Mouse (Mus musculus) forebrain, postnatal 0 days (tissue): ENCODE data around the gene Igfbp7. TPM values are rescaled to one million over a fixed set of nuclear protein-coding genes. Genes with fewer than 3 reads are reported as not detected.

Source experiments
- ATAC-seq: fragments of 200-750 bp; cut with Nextera tagmentation; 2 replicates; pipeline ENCODE4 v1.8.0; 2017; ENCODE audit warnings: mild to moderate bottlenecking, moderate library complexity
- DNase-seq: peaks from one replicate; pipeline ENCODE4 v3.0.0-alpha.2; 2015
- H3K27ac ChIP-seq: fragments of 300-500 bp; sonication (generic); 2 replicates; pipeline ENCODE4 v1.5.1; 2014; ENCODE audit warnings: low read depth, mild to moderate bottlenecking, antibody characterized with exemption, low read length, moderate library complexity, mixed read lengths
- H3K27me3 ChIP-seq: fragments of 300-500 bp; sonication (generic); 2 replicates; pipeline ENCODE4 v1.6.1; 2014; ENCODE audit warnings: mild to moderate bottlenecking, low read length, mixed read lengths; ENCODE audit not compliant: insufficient read depth
- H3K36me3 ChIP-seq: fragments of 300-500 bp; sonication (generic); 2 replicates; pipeline ENCODE4 v1.6.1; 2014; ENCODE audit warnings: mild to moderate bottlenecking, moderate library complexity; ENCODE audit not compliant: insufficient read depth
- H3K4me1 ChIP-seq: fragments of 300-500 bp; sonication (generic); 2 replicates; pipeline ENCODE4 v1.6.1; 2014; ENCODE audit warnings: antibody characterized with exemption; ENCODE audit not compliant: insufficient read depth
- H3K4me2 ChIP-seq: fragments of 300-500 bp; sonication (generic); 2 replicates; pipeline ENCODE4 v1.6.1; 2014; ENCODE audit warnings: low read depth, mild to moderate bottlenecking, moderate library complexity
- H3K4me3 ChIP-seq: fragments of 300-500 bp; sonication (generic); 2 replicates; pipeline ENCODE4 v1.5.1; 2014; ENCODE audit warnings: low read depth, low read length, mixed read lengths
- H3K9ac ChIP-seq: fragments of 300-500 bp; sonication (generic); 2 replicates; pipeline ENCODE4 v1.6.1; 2014; ENCODE audit warnings: mild to moderate bottlenecking
- H3K9me3 ChIP-seq: fragments of 300-500 bp; sonication (generic); 2 replicates; pipeline ENCODE4 v1.6.1; 2016; ENCODE audit warnings: low read length
- CTCF ChIP-seq: sonication (generic); IDR thresholded peaks from 2 replicates; pipeline ENCODE4 v1.5.1; 2016; ENCODE audit warnings: antibody characterized with exemption, control low read depth, low read depth
- WGBS: fragments of 180-500 bp; shearing (Covaris S2); extraction: QIAGEN DNeasy Blood & Tissue Kit; methylation state at CpG from one replicate; pipeline ENCODE4 v1.1.7; 2014; 5-methylcytosine and 5-hydroxymethylcytosine counted together
- polyA plus RNA-seq: library from polyadenylated mRNA; unstranded; fragments of >200 nt; fragmentation: Nextera tagmentation; extraction: Ambion mirVana; gene quantifications from 2 replicates; pipeline ENCODE4 v1.2.1, GENCODE M21; 2015
- total RNA-seq: library from RNA; depleted of rRNA; stranded (reverse); fragments of >200 nt; gene quantifications from 2 replicates; pipeline ENCODE4 v1.2.3, GENCODE M21; 2014

The Igfbp7 gene
- total and polyA plus RNA-seq, 2 experiments from 2014 or later: 44.3 to 88.3 TPM

DNA sequence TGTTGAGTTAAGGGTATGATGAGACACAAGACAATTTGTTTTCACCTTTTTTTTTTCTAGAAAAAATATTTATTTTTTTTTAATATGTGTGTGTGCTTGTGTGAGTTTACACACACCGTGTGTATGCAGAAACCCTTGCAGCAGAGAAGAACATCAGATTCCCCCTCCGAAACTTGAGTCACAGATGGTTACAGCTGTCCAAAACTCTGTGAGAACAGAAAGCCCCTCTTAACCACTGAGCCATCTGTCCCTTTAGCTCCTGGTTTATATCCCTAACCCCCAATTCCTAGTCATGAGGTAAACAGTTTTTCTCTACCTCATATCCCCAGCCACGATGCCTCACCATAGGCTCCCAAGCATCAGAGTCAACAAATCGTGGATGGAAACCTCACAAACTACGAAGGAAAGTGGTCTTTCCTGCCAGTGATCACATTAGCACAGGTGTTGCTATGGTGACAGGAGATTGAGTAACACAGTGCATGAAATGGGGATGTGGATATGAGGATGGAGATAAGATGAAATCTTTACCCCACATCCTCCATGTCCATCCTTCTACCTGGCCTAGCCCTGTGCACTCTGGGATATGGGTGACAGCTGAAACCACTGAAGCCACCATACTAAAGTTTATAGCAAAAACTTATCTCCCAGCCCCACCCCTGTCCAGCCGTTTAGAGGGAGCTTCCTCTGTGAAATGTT, 21.8 kb downstream of the Igfbp7 start:
- DNase-seq (no peak), ATAC-seq (no peak)
- Histone ChIP-seq H3K27ac (no peak overlapping the region), H3K4me3 (no peak overlapping the region), H3K27me3 (no peaks in the 10 kb centered on the region), H3K4me1 (no peaks in the 10 kb centered on the region), H3K4me2 (no peak overlapping the region), H3K9ac (no peak overlapping the region), H3K9me3 (no peaks in the 10 kb centered on the region), H3K36me3 (no peaks in the 10 kb centered on the region)
- no peak for TF ChIP-seq CTCF
- 76% methylated on average over 6 of the region's 6 CpGs for WGBS

GRCm38 (mm10) chr5:77385221-77385620, 22.6 kb downstream of the Igfbp7 start:
- Histone ChIP-seq H3K4me2 (no peak overlapping the region), H3K9ac (no peak overlapping the region), H3K27ac (no peak overlapping the region), H3K4me3 (no peak overlapping the region), H3K4me1 (no peaks in the 10 kb centered on the region), H3K9me3 (no peaks in the 10 kb centered on the region), H3K27me3 (no peaks in the 10 kb centered on the region), H3K36me3 (no peaks in the 10 kb centered on the region)
- 90% methylated on average over 5 of the region's 5 CpGs for WGBS
- DNase-seq (no peak), ATAC-seq (no peak)
- no peak for TF ChIP-seq CTCF

DNA sequence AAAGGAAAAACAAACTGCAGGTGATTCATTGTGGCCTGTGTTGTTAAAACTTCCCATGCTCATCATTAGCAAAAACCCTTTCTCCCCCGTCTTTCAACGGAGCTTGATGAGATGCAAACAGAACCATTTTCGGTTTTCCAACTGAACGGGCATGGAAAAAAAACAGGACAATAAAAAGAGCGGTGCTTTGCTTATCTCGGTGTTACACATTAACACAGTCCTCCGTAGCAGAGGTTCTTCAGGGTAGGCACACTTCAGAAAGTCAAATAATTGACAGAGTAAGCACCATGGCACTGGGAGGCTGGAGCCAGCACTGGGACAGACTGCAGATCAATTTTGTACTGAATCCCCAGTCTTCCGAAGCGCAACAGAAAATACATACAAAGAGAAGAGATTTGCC, 23.1 kb downstream of the Igfbp7 start:
- Histone ChIP-seq H3K9ac (no peak overlapping the region), H3K27me3 (no peaks in the 10 kb centered on the region), H3K4me1 (no peaks in the 10 kb centered on the region), H3K9me3 (no peaks in the 10 kb centered on the region), H3K36me3 (no peaks in the 10 kb centered on the region), H3K4me3 (no peak overlapping the region), H3K4me2 (no peak overlapping the region), H3K27ac (no peak overlapping the region)
- no peak for TF ChIP-seq CTCF
- 62% methylated on average over 9 of the region's 9 CpGs for WGBS
- ATAC-seq (no peak), DNase-seq (no peak)

DNA sequence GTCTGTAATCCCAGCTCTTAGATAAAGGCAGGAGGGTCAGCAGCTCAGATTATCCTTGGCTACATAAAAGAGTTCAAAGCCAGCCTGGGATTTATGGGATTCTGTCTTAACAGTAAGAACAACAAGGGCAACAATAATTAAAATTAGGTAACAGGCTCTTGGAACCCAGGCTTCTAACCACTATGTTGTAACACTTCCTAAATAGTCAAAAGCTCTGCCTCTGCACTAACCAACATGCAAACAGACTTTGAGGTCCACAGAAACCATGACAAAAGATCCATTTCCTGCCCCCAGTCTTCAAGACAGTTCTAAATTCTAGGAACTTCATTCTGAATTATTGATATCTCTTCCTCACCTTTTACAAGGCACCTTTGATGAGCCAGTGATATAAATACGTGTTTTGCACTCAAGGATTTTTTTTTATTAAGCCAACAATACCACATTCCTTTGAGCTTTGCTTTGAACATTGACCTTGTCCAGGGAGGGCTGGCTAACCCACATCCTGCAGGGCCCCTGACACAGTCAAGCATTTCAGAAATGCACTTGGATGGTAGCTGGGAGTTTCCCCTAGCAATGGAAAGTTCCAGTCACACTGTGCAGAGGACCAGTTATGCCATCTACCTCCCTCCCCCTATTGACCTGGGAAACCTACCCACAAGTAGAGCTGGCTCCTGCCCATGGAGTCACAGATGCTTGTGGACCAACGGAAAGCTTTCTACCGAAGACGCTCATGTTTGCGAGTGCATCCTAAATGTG, 23.9 kb downstream of the Igfbp7 start:
- no peaks in the 10 kb centered on the region for H3K9me3 ChIP-seq
- no peak for ATAC-seq

DNA sequence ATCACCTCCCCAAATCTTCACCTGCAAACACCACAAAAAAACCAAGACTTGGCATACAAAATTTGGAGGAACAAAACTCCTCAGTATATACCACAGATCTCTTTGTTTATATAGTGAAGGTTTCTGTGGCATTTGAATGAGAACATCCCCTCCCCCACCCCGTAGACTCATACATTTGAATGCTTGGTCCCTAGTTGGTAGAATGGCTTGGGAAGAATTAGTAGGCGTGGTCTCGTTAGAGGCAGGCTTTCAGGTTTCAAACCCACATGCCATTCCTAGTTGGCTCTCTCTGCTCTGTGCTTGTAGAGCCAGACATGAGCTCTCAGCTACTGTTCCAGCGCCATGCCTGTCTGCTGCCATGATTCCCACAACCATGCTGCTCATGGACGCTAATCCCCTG, 26.2 kb downstream of the Igfbp7 start:
- Histone ChIP-seq H3K4me1 (no peaks in the 10 kb centered on the region), H3K9me3 (no peaks in the 10 kb centered on the region), H3K27me3 (no peaks in the 10 kb centered on the region), H3K4me3 (no peak overlapping the region), H3K9ac (no peak overlapping the region), H3K36me3 (no peaks in the 10 kb centered on the region), H3K27ac (no peak overlapping the region), H3K4me2 (no peak overlapping the region)
- no peak for DNase-seq
- ATAC-seq: no peak
- 59% methylated on average over 5 of the region's 5 CpGs for WGBS
- TF ChIP-seq CTCF: no peak

More for the DNA sequence above, 23.9 kb downstream of the Igfbp7 start:
- Histone ChIP-seq H3K4me1 (no peaks in the 10 kb centered on the region), H3K4me2 (no peak overlapping the region), H3K36me3 (no peaks in the 10 kb centered on the region), H3K27ac (no peak overlapping the region), H3K27me3 (no peaks in the 10 kb centered on the region), H3K9ac (no peak overlapping the region), H3K4me3 (no peak overlapping the region)
- TF ChIP-seq CTCF: no peak
- DNase-seq: no peak
- WGBS: 95% methylated on average over 5 of the region's 5 CpGs

- no peaks in the 10 kb centered on the region for H3K27me3 ChIP-seq
- H3K4me3 ChIP-seq: no peak overlapping the region
- no peak for DNase-seq
- H3K27ac ChIP-seq: no peak overlapping the region
- H3K9me3 ChIP-seq: no peaks in the 10 kb centered on the region
- no peak for ATAC-seq
- H3K4me1 ChIP-seq: no peaks in the 10 kb centered on the region
- no peak overlapping the region for H3K9ac ChIP-seq
- H3K36me3 ChIP-seq: no peaks in the 10 kb centered on the region
- no peak overlapping the region for H3K4me2 ChIP-seq
- 88% methylated on average over 7 of the region's 7 CpGs for WGBS
- TF ChIP-seq CTCF: no peak
Measured at GRCm38 (mm10) chr5:77381283-77381682, 26.6 kb downstream of the Igfbp7 start.

DNA sequence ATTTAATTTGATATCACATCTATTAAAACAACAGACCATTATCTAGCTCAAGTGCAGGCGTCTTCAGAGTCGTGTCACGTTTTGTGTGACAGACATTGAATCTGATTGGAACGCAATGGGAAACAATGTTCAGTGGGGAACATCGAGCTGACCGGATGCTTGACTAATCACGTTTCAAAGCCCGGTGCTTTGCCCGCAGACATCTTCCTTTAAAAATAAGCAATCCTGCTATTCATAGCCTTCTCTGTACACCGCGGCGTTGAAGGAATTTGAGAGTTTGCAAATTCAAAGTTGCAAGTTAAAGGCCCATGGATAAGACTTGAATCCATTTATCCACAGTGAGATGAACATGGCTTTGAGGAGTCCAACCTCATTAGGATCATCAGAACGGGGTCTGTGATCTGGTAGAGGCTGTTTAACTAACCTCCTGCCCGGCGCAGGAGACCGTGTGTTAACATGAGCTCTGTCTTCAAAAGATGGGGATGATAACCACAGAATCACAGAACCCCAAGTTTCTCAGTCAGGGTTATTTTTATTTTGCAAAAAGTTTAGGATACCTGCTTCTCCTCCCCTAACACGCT, 27.4 kb downstream of the Igfbp7 start:
- Histone ChIP-seq H3K27ac (no peak overlapping the region), H3K9ac (no peak overlapping the region), H3K4me3 (no peak overlapping the region), H3K27me3 (no peaks in the 10 kb centered on the region), H3K4me1 (no peaks in the 10 kb centered on the region), H3K36me3 (no peaks in the 10 kb centered on the region), H3K9me3 (no peaks in the 10 kb centered on the region), H3K4me2 (no peak overlapping the region)
- ATAC-seq (no peak), DNase-seq (no peak)
- WGBS: 84% methylated on average over 17 of the region's 17 CpGs
- no peak for TF ChIP-seq CTCF
